Mouse (Mus musculus) limb, embryonic 14.5 days (tissue): ENCODE measurements around the gene Adam29. TPM values are rescaled to one million over a fixed set of nuclear protein-coding genes. Genes with fewer than 3 reads are reported as not detected.

Experiments
- ATAC-seq: fragments of 200-750 bp; cut with Nextera tagmentation; 2 replicates; pipeline ENCODE4 v1.8.0; 2017; ENCODE audit warnings: low read depth, moderate number of reproducible peaks, moderate TSS enrichment; ENCODE audit not compliant: low FRiP score
- DNase-seq: peaks from one replicate; pipeline ENCODE4 v3.0.0-alpha.2; 2015; ENCODE audit warnings: low spot score
- H3K27ac ChIP-seq: fragments of 300-500 bp; sonication (generic); replicated peaks from 2 replicates; pipeline ENCODE4 v1.5.1; 2014; ENCODE audit warnings: low read depth, mild to moderate bottlenecking, low read length, moderate library complexity, mixed read lengths
- H3K27me3 ChIP-seq: fragments of 300-500 bp; sonication (generic); 2 replicates; pipeline ENCODE4 v1.6.1; 2014; ENCODE audit warnings: low read length, mixed read lengths; ENCODE audit not compliant: control insufficient read depth, insufficient read depth
- H3K36me3 ChIP-seq: fragments of 300-500 bp; sonication (generic); 2 replicates; pipeline ENCODE4 v1.6.1; 2014; ENCODE audit warnings: mild to moderate bottlenecking, low read length, moderate library complexity, mixed read lengths; ENCODE audit not compliant: control insufficient read depth, insufficient read depth
- H3K4me1 ChIP-seq: fragments of 300-500 bp; sonication (generic); 2 replicates; pipeline ENCODE4 v1.6.1; 2014; ENCODE audit warnings: antibody characterized with exemption, low read length, mixed read lengths; ENCODE audit not compliant: control insufficient read depth, insufficient read depth
- H3K4me2 ChIP-seq: fragments of 300-500 bp; sonication (generic); replicated peaks from 2 replicates; pipeline ENCODE4 v1.6.1; 2014; ENCODE audit warnings: low read depth, mild to moderate bottlenecking, low read length, moderate library complexity; ENCODE audit not compliant: severe bottlenecking
- H3K4me3 ChIP-seq: fragments of 300-500 bp; sonication (generic); replicated peaks from 2 replicates; pipeline ENCODE4 v1.5.1; 2014; ENCODE audit warnings: low read length
- H3K9ac ChIP-seq: fragments of 300-500 bp; sonication (generic); 2 replicates; pipeline ENCODE4 v1.6.1; 2014; ENCODE audit warnings: mild to moderate bottlenecking, low read depth, low read length, moderate library complexity; ENCODE audit not compliant: severe bottlenecking
- H3K9me3 ChIP-seq: fragments of 300-500 bp; sonication (generic); 2 replicates; pipeline ENCODE4 v1.6.1; 2016; ENCODE audit warnings: low read length; ENCODE audit not compliant: control insufficient read depth
- POLR2A ChIP-seq: fragments of 200-500 bp; IDR thresholded peaks from 2 replicates; pipeline ENCODE4 v1.8.0; 2012; ENCODE audit warnings: inconsistent platforms, mild to moderate bottlenecking, moderate library complexity, borderline replicate concordance; ENCODE audit not compliant: insufficient read depth, insufficient read length; ENCODE audit errors: extremely low read depth
- WGBS: fragments of 180-500 bp; shearing (Covaris S2); extraction: QIAGEN DNeasy Blood & Tissue Kit; methylation state at CpG from one replicate; pipeline ENCODE4 v1.1.7; 2014; 5-methylcytosine and 5-hydroxymethylcytosine counted together
- polyA plus RNA-seq, 2 experiments: library from polyadenylated mRNA; depleted of rRNA in 1 of 2; stranded (reverse) in 1 of 2; unstranded in 1 of 2; fragments of >200 nt; fragmentation: Nextera tagmentation in 1 of 2; extraction: Ambion mirVana in 1 of 2; gene quantifications; 2 replicates each; pipeline versions ENCODE4 v1.2.1 to v1.2.3; 2012 to 2014

The Adam29 gene
- polyA plus RNA-seq (2012; rRNA removed): not detected in 2 replicates
- polyA plus RNA-seq (2014; fragmentation: Nextera tagmentation; extraction: Ambion mirVana): not detected in 2 replicates

- no peak for ATAC-seq
- WGBS: 75% methylated on average over 1 of the region's 1 CpGs
These were observed at the start of gene Adam29 for GRCm38 (mm10) chr8:55906848-55907247. Gene Adam29, minus strand, starts transcription at chr8:55906948.

GRCm38 (mm10) chr8:55940526-55940880, 33.8 kb upstream of the Adam29 start:
- Histone ChIP-seq H3K4me2 (peak overlapping the region; percentile 40), H3K9me3 (no peaks in the 10 kb centered on the region), H3K27ac (no peak overlapping the region), H3K4me1 (peaks cover 5% of the 10 kb centered on the region; the same call in 1 of the 2 replicates), H3K36me3 (no peaks in the 10 kb centered on the region), H3K27me3 (no peaks in the 10 kb centered on the region), H3K4me3 (peak overlapping the region; percentile 14; the same call in 1 of the 2 replicates), H3K9ac (no peak overlapping the region)
- 0% methylated on average over 8 of the region's 8 CpGs for WGBS
- DNase-seq (peak; percentile 84), ATAC-seq (no peak)
- TF ChIP-seq POLR2A: no peak

More at GRCm38 (mm10) chr8:55906848-55907247, at the start of gene Adam29:
- H3K4me3 ChIP-seq: no peak within 1 kb of the TSS
- no peak within 1 kb of the TSS for H3K4me2 ChIP-seq
- no peak for TF ChIP-seq POLR2A
- H3K27me3 ChIP-seq: no peaks in the 10 kb centered on the region
- H3K27ac ChIP-seq: no peak within 1 kb of the TSS
- no peak within 1 kb of the TSS for H3K9ac ChIP-seq
- H3K36me3 ChIP-seq: no peaks in the 10 kb centered on the region
- no peaks in the 10 kb centered on the region for H3K9me3 ChIP-seq
- H3K4me1 ChIP-seq: no peaks in the 10 kb centered on the region
- DNase-seq: no peak

GRCm38 (mm10) chr8:55939870-55940525, 33.2 kb upstream of the Adam29 start, which contains the start of gene Glra3:
Gene Glra3, plus strand, starts transcription at chr8:55940460.
- Histone ChIP-seq H3K4me3 (peak within 1 kb of the TSS; percentile 14; the same call in 1 of the 2 replicates), H3K4me2 (peak within 1 kb of the TSS; percentile 40), H3K36me3 (no peaks in the 10 kb centered on the region), H3K27ac (no peak within 1 kb of the TSS), H3K9ac (no peak within 1 kb of the TSS), H3K27me3 (no peaks in the 10 kb centered on the region), H3K4me1 (peaks cover 5% of the 10 kb centered on the region; the same call in 1 of the 2 replicates), H3K9me3 (no peaks in the 10 kb centered on the region)
- ATAC-seq (no peak), DNase-seq (peak; percentile 2)
- TF ChIP-seq POLR2A: no peak
- 10% methylated on average over 11 of the region's 11 CpGs for WGBS

Other genes with a start within 250 kb of the Adam29 start
- not detected in 2 replicates for gene Glra3, start 33.5 kb upstream of the Adam29 start, polyA plus RNA-seq (2012; rRNA removed)
- gene Glra3, start 33.5 kb upstream of the Adam29 start, polyA plus RNA-seq (2014; fragmentation: Nextera tagmentation; extraction: Ambion mirVana): not detected in 2 replicates